Mouse (Mus musculus): ENCODE measurements at regions not wholly inside any gene's neighbourhood (a gene's known extent, or its start where the extent isn't known, plus 50 kb on each side); places are given as distances from the start of the nearest gene placed in this dataset.

GRCm38 (mm10) chr3:38641733-38642132, 157.1 kb upstream of the Ankrd50 start:
- WGBS: 18% methylated on average over 1 of the region's 1 CpGs
- peaks cover 2% of the 10 kb centered on the region; the same call in 1 of the 2 replicates for H3K9me3 ChIP-seq
- H3K9ac ChIP-seq: no peak overlapping the region
- ATAC-seq (ENCODE audit: extremely low read depth, insufficient number of reproducible peaks, low FRiP score, low TSS enrichment): no peak
- no peaks in the 10 kb centered on the region for H3K36me3 ChIP-seq
- peaks cover 4% of the 10 kb centered on the region; the same call in 1 of the 2 replicates for H3K4me1 ChIP-seq
- no peaks in the 10 kb centered on the region for H3K27me3 ChIP-seq (replicated peaks)
- no peak overlapping the region for H3K4me2 ChIP-seq
- H3K27ac ChIP-seq (replicated peaks): no peak overlapping the region
- no peak overlapping the region for H3K4me3 ChIP-seq

- peaks cover 12% of the 10 kb centered on the region for H3K4me1 ChIP-seq
- H3K9me3 ChIP-seq: no peaks in the 10 kb centered on the region
- WGBS: 70% methylated on average over 4 of the region's 4 CpGs
- no peaks in the 10 kb centered on the region for H3K36me3 ChIP-seq
- no peak for ATAC-seq (ENCODE audit: extremely low read depth, insufficient number of reproducible peaks, low FRiP score, low TSS enrichment)
- no peak overlapping the region for H3K9ac ChIP-seq
- no peak overlapping the region for H3K4me2 ChIP-seq
- H3K27ac ChIP-seq (replicated peaks): no peak overlapping the region
- H3K27me3 ChIP-seq (replicated peaks): no peaks in the 10 kb centered on the region
- no peak overlapping the region for H3K4me3 ChIP-seq
Measured at GRCm38 (mm10) chr3:38636806-38637205, 152.2 kb upstream of the Ankrd50 start.

GRCm38 (mm10) chr3:38633347-38633746, 148.7 kb upstream of the Ankrd50 start:
- peak overlapping the region; percentile 32 for H3K27ac ChIP-seq (replicated peaks)
- no peak overlapping the region for H3K4me3 ChIP-seq
- 39% methylated on average over 7 of the region's 7 CpGs for WGBS
- H3K27me3 ChIP-seq (replicated peaks): no peaks in the 10 kb centered on the region
- H3K9me3 ChIP-seq: no peaks in the 10 kb centered on the region
- H3K4me2 ChIP-seq: no peak overlapping the region
- H3K4me1 ChIP-seq: peaks cover 11% of the 10 kb centered on the region
- H3K9ac ChIP-seq: no peak overlapping the region
- no peaks in the 10 kb centered on the region for H3K36me3 ChIP-seq
- ATAC-seq (ENCODE audit: extremely low read depth, insufficient number of reproducible peaks, low FRiP score, low TSS enrichment): no peak

GRCm38 (mm10) chr3:38625575-38626184, 141.0 kb upstream of the Ankrd50 start:
- H3K9ac ChIP-seq: no peak overlapping the region
- H3K27ac ChIP-seq (replicated peaks): no peak overlapping the region; the same call in 1 of the 2 replicates
- H3K9me3 ChIP-seq: no peaks in the 10 kb centered on the region
- no peak for ATAC-seq (ENCODE audit: extremely low read depth, insufficient number of reproducible peaks, low FRiP score, low TSS enrichment)
- no peak overlapping the region for H3K4me2 ChIP-seq
- WGBS: 39% methylated on average over 12 of the region's 12 CpGs
- H3K4me1 ChIP-seq: peaks cover 9% of the 10 kb centered on the region
- H3K36me3 ChIP-seq: no peaks in the 10 kb centered on the region
- H3K4me3 ChIP-seq: no peak overlapping the region
- no peaks in the 10 kb centered on the region for H3K27me3 ChIP-seq (replicated peaks)

GRCm38 (mm10) chr3:38617989-38618388, 133.3 kb upstream of the Ankrd50 start:
- peaks cover 4% of the 10 kb centered on the region; the same call in 1 of the 2 replicates for H3K9me3 ChIP-seq
- peak overlapping the region; percentile 21 for H3K4me2 ChIP-seq
- no peak overlapping the region for H3K4me3 ChIP-seq
- peaks cover 15% of the 10 kb centered on the region for H3K4me1 ChIP-seq
- no peak for ATAC-seq (ENCODE audit: extremely low read depth, insufficient number of reproducible peaks, low FRiP score, low TSS enrichment)
- 41% methylated on average over 3 of the region's 3 CpGs for WGBS
- peak overlapping the region; percentile 53 for H3K27ac ChIP-seq (replicated peaks)
- H3K36me3 ChIP-seq: no peaks in the 10 kb centered on the region
- no peak overlapping the region for H3K9ac ChIP-seq
- no peaks in the 10 kb centered on the region for H3K27me3 ChIP-seq (replicated peaks)

GRCm38 (mm10) chr3:38617217-38617616, 132.6 kb upstream of the Ankrd50 start:
- no peaks in the 10 kb centered on the region for H3K27me3 ChIP-seq (replicated peaks)
- H3K9ac ChIP-seq: no peak overlapping the region
- no peaks in the 10 kb centered on the region for H3K36me3 ChIP-seq
- ATAC-seq (ENCODE audit: extremely low read depth, insufficient number of reproducible peaks, low FRiP score, low TSS enrichment): no peak
- peaks cover 20% of the 10 kb centered on the region for H3K4me1 ChIP-seq
- H3K9me3 ChIP-seq: peaks cover 4% of the 10 kb centered on the region; the same call in 1 of the 2 replicates
- no peak overlapping the region for H3K27ac ChIP-seq (replicated peaks)
- H3K4me2 ChIP-seq: no peak overlapping the region
- WGBS: 80% methylated on average over 8 of the region's 8 CpGs
- H3K4me3 ChIP-seq: no peak overlapping the region

GRCm38 (mm10) chr3:38613706-38614105, 129.1 kb upstream of the Ankrd50 start:
- H3K36me3 ChIP-seq: no peaks in the 10 kb centered on the region
- peaks cover 4% of the 10 kb centered on the region; the same call in 1 of the 2 replicates for H3K9me3 ChIP-seq
- no peak for ATAC-seq (ENCODE audit: extremely low read depth, insufficient number of reproducible peaks, low FRiP score, low TSS enrichment)
- no peak overlapping the region for H3K9ac ChIP-seq
- no peak overlapping the region for H3K27ac ChIP-seq (replicated peaks)
- H3K4me1 ChIP-seq: peaks cover 23% of the 10 kb centered on the region
- no peak overlapping the region for H3K4me3 ChIP-seq
- 69% methylated on average over 6 of the region's 6 CpGs for WGBS
- H3K4me2 ChIP-seq: no peak overlapping the region
- H3K27me3 ChIP-seq (replicated peaks): no peaks in the 10 kb centered on the region

- Histone ChIP-seq H3K4me3 (no peak overlapping the region), H3K9ac (no peak overlapping the region), H3K27me3 (replicated peaks) (no peaks in the 10 kb centered on the region), H3K36me3 (no peaks in the 10 kb centered on the region), H3K27ac (replicated peaks) (no peak overlapping the region), H3K4me2 (no peak overlapping the region), H3K4me1 (no peaks in the 10 kb centered on the region), H3K9me3 (no peaks in the 10 kb centered on the region)
- 89% methylated on average over 1 of the region's 1 CpGs for WGBS
- no peak for ATAC-seq (ENCODE audit: extremely low read depth, insufficient number of reproducible peaks, low FRiP score, low TSS enrichment)
Measured at GRCm38 (mm10) chr3:38591531-38591930, 106.9 kb upstream of the Ankrd50 start.

GRCm38 (mm10) chr3:38588966-38589365, 104.3 kb upstream of the Ankrd50 start:
- Histone ChIP-seq H3K27ac (replicated peaks) (no peak overlapping the region), H3K36me3 (no peaks in the 10 kb centered on the region), H3K9me3 (no peaks in the 10 kb centered on the region), H3K9ac (no peak overlapping the region), H3K4me2 (no peak overlapping the region), H3K4me3 (no peak overlapping the region), H3K27me3 (replicated peaks) (no peaks in the 10 kb centered on the region), H3K4me1 (no peaks in the 10 kb centered on the region)
- ATAC-seq (ENCODE audit: extremely low read depth, insufficient number of reproducible peaks, low FRiP score, low TSS enrichment): no peak

- no peak overlapping the region for H3K4me2 ChIP-seq
- no peaks in the 10 kb centered on the region for H3K36me3 ChIP-seq
- H3K27ac ChIP-seq (replicated peaks): no peak overlapping the region
- H3K4me1 ChIP-seq: no peaks in the 10 kb centered on the region
- H3K4me3 ChIP-seq: no peak overlapping the region
- WGBS: 72% methylated on average over 5 of the region's 5 CpGs
- ATAC-seq (ENCODE audit: extremely low read depth, insufficient number of reproducible peaks, low FRiP score, low TSS enrichment): no peak
- H3K9ac ChIP-seq: no peak overlapping the region
- no peaks in the 10 kb centered on the region for H3K9me3 ChIP-seq
- H3K27me3 ChIP-seq (replicated peaks): no peaks in the 10 kb centered on the region
Measured at GRCm38 (mm10) chr3:38585509-38585908, 100.9 kb upstream of the Ankrd50 start.

GRCm38 (mm10) chr3:38579781-38580180, 95.1 kb upstream of the Ankrd50 start:
- ATAC-seq (ENCODE audit: extremely low read depth, insufficient number of reproducible peaks, low FRiP score, low TSS enrichment): no peak
- Histone ChIP-seq H3K27me3 (replicated peaks) (no peaks in the 10 kb centered on the region), H3K27ac (replicated peaks) (no peak overlapping the region), H3K9ac (no peak overlapping the region), H3K4me3 (no peak overlapping the region), H3K9me3 (no peaks in the 10 kb centered on the region), H3K36me3 (no peaks in the 10 kb centered on the region), H3K4me2 (no peak overlapping the region), H3K4me1 (no peaks in the 10 kb centered on the region)
- 64% methylated on average over 1 of the region's 1 CpGs for WGBS

GRCm38 (mm10) chr3:38577890-38578628, 93.4 kb upstream of the Ankrd50 start:
- no peak for ATAC-seq (ENCODE audit: extremely low read depth, insufficient number of reproducible peaks, low FRiP score, low TSS enrichment)
- no peaks in the 10 kb centered on the region for H3K4me1 ChIP-seq
- H3K9me3 ChIP-seq: no peaks in the 10 kb centered on the region
- no peaks in the 10 kb centered on the region for H3K36me3 ChIP-seq
- no peaks in the 10 kb centered on the region for H3K27me3 ChIP-seq (replicated peaks)
- H3K4me2 ChIP-seq: no peak overlapping the region
- no peak overlapping the region for H3K27ac ChIP-seq (replicated peaks)
- no peak overlapping the region for H3K4me3 ChIP-seq
- no peak overlapping the region for H3K9ac ChIP-seq
- WGBS: 34% methylated on average over 5 of the region's 5 CpGs
